Mouse (Mus musculus): ENCODE results near the gene Eps15. TPM values are rescaled to one million over a fixed set of nuclear protein-coding genes. Genes with fewer than 3 reads are reported as not detected.

Eps15 gene
- 100 to 1,000 TPM; 106 to 112 TPM for total RNA-seq (2023)

DNA sequence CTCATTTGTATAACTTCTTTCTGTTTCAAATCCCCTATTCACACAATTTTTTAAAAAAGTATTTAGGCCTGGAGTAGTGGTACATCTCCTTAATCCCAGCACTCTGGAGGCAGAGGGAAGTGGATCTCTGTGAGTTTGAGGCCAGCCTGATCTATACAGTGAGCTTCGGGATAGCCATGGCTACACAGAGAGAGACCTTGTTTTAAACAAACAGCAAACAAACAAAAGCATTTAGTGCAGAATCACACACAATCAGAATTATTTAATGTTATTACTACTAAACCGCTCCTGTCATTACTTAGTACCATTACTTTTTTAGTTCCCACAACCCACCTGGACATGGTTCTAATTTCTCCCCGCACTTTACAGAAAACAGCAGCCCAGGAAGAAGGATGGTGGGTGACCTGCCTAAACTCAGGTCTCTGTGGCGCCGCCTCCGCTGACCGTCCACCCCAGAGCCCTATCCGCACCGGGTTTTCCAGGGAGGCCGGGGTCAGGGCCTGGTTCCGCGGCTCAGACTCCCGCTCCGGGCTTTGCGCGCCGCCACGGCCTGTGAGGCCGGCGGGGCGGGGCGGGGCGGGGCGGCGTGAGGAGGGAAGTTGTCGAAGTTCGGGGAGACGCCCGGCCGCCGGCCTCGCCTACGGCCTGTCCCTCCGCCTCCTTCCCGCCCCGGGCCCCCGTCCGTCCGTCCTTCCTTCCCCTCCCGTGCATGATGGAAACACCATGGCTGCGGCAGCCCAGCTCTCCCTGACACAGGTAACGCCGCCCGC lies at the start of gene Eps15:
Gene Eps15, plus strand, starts transcription at position 580 of the 770 bp plus-strand sequence.

DNA sequence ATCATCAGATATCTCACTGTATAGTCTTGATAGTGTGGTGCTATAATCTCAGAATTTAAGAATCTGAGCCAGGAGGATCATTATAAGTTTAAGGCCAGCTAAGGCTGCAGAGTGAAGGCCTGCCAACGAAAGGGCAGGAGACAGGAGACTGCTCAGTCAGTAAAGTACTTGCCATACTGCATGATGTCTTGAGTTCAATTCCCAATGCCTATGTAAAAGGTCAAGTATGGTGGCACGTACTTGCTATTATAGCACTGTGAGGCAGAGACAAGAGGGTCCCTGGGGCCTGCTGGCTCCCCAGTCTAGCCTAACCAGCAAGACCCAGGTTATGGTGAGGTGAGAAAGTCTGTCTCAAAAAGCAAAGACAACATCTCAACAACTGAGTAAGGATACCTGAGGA lies 45.9 kb upstream of the Eps15 start, which contains the start of gene Calr4:
Gene Calr4, plus strand, starts transcription at position 301 of the 400 bp plus-strand sequence.

DNA sequence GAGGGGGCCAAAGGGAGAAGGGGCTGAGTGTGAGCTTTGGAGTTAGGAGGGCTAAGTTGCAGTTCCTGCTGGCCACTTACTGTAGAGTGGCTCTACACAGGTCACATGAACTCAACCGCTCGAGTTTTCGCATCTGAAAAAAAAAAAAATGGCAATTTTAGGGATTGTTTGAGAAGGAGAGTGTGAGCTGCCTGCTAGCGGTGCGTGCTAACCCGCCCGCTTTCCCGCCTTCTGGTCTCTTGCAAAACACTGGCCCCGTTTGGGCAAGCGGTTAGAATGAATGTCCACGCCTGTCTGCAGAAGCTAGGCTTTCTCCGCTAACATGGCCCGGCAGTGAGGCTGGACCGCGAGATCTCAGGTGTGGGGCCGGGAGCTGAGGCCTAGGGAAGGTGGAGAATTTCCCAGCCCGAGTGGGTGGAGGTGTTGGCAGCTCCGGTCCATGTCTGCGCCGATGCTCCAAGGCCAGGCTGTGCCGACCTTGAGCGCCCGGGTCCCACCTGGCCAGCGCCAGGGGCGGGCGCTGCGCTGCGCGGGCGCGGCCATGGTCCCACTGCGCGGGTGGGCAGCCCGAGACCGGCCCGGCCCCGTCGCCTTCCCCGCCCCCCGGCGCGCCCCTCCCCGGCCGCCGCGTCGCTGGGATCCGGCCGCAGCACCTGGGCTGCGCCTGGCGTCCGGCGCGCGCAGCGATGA lies 126.6 kb downstream of the Eps15 start, which contains the start of gene Ttc39a:
Gene Ttc39a, plus strand, starts transcription at position 138 of the 690 bp plus-strand sequence.

Other genes starting within 250 kb of the Eps15 start
- 100 to 1,000 TPM; 167 to 173 TPM for gene Osbpl9, start 78.0 kb upstream of the Eps15 start, total RNA-seq (2023)
- 1 to 10 TPM; 2.2 to 4.2 TPM for gene Calr4, start 45.8 kb upstream of the Eps15 start, total RNA-seq (2023)
- 1 to 10 TPM in 1 of 2 experiments, under 1 TPM in 1; 0.86 to 1.8 TPM for gene Ttc39a, start 126.4 kb downstream of the Eps15 start, total RNA-seq (2023)
- gene Rnf11, start 204.5 kb downstream of the Eps15 start, total RNA-seq (2023) = 10 to 100 TPM; 55.7 to 58.3 TPM